Mouse (Mus musculus): ENCODE results near the gene Ubr7.

The Ubr7 gene

DNA sequence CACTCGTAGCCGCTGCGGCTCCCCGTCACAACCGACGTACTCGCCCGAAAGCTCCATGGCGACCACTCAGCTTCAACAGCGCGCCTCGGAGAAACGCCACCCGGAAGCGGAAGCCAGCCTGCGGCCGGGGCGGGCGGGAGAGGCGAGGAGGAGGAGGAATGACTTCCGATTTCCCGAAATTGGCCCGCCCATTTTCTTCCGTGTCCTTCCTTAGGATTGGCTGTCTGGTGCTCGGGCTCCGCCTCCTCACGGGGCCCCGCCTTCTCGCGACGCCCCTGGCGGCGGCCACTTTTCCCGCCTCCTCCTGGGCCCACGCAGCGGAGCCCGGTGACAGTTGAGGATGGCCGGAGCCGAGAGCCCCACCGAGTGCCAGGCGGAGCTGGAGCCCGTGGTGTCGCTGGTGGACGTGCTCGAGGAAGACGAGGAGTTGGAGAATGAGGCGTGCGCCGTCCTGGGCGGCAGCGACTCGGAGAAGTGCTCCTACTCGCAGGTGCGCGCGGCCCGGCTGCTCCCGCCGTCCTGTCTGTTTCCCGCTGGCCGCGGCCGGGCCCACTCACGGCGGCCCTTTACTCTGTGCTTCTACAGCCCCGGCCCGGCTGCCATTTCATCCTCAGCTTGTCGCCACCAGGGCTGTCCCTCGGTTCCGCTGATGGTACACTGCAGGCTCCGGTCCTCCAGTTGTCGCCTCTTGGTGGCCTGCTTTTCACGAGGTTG is at the start of gene Ubr7, which contains the start of the genes Gm28051 and Gon7:
Gene Ubr7 (plus strand): TSS at position 279 of the 714 bp plus-strand sequence.
Gene Gm28051 (minus strand): TSS at position 77 of the 714 bp plus-strand sequence.
Gene Gon7 (minus strand): TSS at position 115 of the 714 bp plus-strand sequence.
- DNase-seq, result peak; percentile 97

DNA sequence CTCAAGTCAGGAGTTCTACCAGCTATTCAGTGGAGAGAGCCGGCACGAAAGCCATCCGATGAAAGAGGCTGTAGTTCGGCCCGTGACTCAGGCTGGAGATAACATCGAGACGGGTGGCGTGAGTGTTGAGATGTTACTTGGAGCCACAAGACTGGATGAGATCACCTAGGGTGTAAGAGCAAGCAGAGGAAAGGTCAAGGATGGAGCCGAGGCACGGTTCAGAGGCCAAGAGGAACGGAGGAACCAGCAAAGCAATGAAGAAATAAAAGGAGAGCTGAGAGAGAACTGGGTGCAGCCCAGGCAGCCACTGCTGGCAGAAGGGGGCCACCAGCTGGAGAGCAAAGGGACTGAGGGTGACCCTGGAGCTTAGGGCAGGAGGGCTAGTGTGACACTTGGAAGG is 49.5 kb upstream of the Ubr7 start:
- no peak for DNase-seq

DNA sequence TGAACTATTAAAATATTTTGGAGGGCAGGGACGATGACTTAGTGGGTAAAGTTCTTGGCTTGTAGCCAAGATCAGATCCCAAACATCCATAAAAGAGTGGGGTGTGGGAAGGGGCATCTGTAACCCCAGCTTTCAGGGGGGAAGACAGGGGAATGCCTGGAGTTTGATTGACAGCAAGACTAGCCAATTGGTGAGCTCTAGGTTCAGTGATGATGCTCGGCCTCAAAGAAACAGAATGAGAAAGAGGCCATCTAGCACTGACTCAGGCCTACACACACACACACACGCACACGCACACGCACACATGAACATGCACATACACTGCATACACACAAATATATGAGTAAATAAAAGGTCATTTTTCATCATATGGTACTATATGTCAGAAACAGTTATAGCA is 47.9 kb upstream of the Ubr7 start:
- no peak for DNase-seq

DNA sequence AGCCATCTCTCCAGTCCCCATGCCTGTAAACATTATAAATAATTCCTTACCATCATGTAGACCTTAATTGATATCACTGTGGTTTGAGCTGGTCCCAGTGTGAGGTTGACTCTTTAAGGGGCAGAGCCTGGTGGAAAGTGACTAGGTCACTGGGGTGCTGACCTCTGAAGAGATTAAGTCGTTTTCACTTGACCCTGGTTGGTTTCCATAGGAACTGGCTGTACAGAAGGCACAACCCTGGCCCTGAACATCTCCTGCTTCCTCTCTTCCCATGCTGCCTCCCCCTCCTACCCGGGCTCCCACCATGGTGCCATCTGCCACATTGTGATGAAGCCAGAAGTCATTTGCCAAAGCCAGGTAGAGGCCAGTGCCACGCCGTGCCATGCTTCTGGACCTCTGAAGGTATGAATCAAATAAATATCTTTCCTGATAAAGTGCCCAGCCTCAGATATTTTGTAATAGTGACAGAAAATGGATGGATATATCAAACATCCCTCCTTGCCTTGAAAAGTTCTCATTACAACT is 46.9 kb upstream of the Ubr7 start:
- DNase-seq, result no peak

DNA sequence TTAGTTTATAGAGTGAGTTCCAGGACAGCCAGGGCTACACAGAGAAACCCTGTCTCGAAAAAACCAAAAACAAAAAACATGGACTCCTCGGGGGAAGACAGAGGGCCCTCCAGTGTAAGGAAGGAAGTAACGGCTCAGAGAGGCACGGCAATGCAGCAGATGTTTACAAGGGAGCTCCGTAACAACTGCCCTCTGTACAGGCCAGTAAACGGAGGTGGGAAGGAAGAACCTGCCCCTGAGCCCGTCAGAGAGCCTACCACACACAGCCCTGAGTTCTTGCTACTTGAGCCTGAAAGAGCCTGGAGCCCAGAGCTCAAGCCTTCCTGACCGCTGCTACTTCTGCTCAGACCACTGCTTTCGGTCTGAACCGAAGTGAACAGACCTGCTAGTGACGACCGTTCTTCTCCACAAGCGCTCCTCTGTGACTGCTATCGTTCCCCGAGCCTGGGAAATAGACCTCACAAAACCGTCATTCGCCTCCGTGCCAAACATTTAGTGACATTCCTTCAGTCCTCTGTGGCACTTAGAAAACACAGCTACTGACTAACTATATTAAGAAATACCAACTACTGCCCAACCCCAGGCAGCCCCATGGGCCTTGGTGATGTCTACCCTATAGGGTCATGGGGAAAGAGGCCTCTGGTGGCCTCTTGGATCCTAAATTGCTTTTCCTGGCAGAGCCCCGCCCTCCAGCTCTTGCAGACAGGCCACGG is 44.5 kb upstream of the Ubr7 start:
- DNase-seq, result no peak

DNA sequence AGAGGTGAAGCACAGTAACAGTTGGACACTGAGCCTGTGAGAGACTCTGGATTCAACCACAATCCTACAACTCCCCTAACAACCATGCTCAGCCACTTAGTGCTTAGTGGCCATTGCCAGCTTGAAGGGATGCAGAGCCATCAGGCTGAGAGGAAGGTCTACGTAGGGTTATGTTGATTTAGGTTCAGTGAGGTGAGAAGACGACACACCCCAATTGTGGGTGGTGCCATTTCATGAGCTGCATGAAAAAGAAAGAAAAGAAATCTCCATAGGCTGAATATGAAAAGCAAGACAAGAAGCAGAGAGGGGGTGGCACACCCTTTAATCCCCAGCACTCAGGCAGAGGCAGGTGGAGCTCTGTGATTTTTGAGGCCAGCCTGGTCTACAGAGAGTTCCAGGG is 43.7 kb upstream of the Ubr7 start:
- DNase-seq, result no peak

DNA sequence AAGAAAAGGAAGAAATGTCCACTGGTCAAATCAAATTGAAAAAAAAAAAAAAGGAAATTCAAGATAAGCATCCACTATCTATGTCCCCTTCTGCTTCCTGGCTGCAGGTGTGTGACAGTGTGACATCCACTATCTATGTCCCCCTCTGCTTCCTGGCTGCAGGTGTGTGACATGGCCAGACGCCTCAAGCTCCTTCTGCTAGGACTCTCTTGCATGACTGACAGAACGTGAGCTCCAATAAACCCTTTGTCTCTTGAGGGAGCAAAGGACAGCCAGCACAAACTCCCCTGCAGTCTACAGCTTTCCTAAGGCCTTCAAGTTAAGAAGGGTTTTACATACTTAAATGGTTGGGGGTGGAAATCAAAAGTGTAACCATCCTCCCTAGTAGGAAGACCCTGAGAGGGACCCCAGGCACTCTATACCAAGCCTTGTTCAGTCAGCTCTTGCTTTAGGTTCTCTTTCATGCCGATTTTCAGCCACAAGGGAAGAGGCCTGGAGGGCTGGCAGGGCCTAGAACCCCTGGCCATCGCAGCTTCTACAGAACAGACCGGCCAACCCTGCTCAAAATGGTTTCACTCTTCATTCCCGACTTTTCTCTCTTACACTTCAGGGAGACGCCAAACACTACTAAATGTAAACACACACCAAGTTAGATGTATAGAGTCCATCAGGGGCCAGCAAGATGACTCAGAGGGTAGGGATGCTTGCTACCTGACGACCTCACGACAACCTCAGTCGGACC is 42.9 kb upstream of the Ubr7 start:
- DNase-seq, result no peak

DNA sequence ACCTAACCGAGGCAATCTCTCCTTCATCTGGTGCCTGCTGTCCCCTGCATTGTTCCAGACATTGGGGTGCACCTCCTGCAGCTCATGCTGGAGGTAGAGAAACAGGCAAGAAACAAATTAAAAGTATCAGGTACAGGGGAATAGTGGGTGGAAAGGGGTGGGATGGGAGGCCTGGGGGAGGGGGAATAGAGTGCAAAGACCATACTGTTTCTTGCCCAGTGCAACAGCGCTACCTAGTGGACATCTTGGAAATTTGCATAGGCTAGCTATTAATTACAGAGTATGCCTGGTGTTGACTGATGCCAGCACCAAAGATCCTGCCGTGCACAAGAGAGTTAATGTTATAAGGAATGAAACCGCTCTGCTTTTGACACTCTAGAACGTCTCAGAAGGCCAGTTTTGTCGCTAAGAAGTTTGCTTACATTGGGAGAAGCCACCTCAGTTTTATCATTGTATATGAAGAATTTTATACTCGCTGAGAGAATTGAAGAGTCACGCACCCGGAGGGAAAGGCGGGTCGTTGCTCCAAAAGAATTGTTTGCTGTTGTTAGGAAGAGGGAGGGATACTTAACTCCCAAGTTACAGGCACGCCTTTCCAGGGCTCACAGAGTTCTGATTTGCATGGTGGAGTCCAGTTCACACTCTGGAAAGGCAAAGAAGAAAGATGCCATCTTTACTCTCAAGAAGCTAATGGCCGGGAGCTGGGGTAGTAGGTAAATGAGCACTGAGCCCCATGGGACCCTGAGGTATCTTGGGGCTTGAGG is 38.0 kb upstream of the Ubr7 start:
- DNase-seq, result no peak

DNA sequence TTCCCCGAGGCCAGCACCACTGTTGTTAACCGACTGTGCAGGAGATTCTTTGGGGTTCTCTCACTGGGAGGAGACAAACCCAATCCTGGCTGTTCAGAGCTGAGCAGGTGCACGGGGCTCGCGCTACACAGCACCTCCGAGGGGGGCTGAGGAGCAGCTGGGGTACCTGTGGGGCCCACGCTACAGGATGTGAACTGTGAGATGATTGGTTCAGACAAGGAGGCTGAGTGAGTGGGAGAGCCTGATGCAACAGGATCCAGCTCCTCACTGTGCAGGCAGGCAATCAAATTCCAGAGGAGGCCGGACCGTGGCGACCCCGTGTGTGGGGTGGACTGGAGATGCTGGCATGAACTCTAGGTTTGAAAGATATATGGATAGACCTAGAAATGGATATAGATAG is 35.3 kb upstream of the Ubr7 start:
- DNase-seq, result no peak

DNA sequence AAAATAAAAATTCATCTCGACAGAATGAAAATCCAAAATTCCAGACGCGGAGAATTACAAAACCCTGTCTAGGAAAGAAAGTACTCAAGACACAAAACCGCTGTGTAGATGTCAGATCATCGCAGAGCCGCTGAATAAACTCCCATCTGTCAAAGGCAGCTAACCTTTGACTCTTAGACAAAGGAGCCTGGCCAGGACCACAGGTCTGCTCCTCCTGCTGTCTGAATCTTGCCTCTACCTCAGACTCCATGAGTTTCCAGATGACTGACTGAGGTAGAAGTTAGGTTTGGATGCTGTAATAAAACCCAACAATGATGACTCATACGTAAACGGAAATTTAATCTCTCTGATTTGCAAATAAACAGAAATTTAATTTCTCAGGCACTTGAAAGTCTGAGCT is 34.8 kb upstream of the Ubr7 start:
- DNase-seq, result no peak

DNA sequence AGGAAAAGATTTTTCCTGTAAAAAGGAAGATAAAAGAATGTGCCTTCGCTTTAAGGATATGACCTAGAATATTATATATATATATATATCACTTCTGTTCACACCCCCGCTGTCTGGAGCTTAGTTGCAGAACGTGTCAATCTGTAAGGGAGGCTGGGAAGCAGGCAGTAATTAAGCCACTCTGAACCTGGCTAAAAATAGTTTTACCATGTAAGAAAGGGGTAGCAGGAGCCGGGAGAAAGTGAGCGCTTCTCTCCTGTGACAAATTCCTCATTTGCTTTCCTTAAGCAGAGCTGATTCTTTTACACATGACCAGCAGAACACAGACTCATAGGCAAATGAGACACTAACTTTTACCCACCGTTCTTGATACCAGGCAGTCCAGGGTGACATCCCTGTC is 33.9 kb upstream of the Ubr7 start:
- DNase-seq, result no peak

DNA sequence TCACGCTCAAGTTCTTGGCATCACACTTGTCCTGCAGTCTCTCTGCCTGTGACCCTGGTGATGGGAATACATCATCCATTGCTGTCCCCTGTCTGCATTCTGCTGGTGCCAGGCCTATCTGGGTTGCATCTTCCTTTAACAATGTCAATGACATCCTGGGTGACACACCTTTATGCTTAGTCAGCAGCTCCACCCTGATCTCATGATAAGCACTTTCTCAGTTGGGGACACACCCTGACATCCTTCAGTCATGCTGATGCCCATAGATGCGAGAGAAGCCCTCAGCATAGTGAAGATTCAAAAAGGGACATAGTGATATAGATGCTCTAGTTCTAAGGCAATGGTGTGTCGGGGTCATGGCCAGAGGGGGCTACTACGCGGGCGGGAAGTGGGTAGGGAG is 32.6 kb upstream of the Ubr7 start:
- DNase-seq, result no peak

DNA sequence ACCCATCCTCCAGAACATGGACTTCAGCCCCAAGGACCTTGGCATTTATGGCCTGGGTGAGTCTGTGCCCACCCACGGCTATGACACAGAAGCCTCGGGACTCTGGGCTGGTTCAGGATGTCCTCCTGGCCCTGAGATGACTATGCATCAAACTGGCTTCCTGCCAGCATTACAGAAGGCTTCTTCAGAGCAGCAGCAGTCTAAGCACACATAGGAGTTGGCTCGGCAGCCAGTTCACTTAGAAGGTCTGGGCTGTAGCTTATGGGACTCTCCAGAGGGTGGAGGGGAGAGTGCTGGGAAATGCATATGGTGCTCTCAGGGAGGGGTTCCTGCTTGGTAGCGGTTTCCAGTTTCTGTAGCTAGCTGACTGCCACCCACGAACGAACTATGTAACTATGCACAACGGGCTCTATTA is 32.0 kb upstream of the Ubr7 start:
- no peak for DNase-seq

DNA sequence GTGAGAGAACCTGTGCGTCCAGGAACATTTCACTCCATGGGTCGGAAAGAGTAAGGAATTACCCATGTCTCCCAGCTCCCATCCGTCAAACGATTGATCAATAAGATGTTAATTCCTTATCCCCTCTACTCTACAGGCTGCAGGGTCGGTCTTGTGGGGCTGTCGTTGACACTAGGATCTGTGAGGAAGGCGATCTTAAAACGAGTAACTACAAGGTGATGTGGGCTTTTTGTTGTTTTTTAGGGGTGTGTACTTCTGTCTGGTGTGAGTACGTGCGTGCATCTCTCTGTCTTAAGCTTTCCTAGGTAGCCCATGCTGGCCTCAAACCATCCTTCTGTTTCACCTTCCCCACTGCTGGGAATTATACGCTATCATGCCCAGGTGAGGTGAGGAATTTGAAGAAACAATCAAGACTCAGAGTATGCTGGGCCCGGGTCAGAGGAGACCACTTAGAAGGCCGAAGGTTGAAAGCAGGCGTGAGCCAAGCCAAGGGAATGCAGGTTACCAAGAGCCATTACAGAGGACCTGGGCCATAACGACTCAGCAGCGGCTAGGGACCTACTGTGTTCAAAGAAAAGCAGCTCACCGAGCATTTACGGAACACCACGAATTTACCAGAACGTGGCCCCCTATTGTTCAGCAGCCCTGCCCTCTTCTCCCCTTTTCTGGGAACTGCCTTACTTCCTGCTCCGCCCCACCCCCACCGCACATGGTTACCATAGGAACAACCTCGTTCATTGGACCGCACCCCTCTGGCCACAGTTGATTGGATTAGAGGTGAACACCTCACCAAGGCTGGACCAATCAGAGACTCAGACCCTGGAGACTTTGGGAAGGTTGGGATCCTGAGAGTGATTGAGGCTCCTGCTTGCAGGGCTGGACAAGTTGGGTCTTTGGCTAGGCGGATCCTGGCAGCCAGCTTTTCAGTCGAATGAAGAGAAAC is 27.6 kb upstream of the Ubr7 start:
- DNase-seq, result peak; percentile 87

DNA sequence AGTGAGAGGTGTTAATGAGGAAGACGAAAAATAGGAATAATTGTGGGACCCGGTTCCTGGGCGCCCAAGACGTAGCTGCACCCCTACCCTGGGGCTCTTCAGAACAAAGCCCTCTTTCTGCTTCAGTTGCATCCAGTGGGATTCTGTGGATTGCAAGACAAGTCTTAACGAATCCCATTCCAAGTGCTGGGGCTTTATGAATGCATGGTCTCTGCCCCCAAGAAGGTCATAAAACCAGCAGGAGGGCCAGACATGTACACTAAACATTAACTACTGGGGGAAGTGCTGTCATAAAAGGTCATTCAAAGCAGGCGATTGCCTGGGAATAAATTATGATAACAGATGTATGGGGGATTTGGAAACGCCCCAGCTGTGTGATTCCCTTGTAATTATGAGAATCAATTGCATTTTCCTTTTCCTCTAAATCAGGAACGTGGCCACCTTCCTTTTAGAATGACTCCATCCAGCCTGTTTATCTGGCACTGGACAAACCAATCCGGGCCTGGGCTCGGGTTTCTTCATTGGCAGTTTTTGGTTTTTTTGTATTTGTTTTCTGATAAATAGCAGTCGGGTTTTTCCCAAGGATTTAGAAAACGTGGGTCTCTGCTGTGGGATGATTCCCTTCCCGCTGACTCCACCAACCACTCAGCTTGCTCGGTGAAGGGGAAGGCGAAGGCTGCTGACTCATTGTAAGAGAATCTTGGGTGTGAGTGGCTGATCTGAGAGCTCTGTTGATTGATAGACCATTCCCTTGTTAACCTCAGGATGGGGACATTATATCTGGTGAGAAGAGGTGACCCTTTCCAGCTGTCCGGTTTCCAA is 26.8 kb upstream of the Ubr7 start:
- DNase-seq, result no peak

DNA sequence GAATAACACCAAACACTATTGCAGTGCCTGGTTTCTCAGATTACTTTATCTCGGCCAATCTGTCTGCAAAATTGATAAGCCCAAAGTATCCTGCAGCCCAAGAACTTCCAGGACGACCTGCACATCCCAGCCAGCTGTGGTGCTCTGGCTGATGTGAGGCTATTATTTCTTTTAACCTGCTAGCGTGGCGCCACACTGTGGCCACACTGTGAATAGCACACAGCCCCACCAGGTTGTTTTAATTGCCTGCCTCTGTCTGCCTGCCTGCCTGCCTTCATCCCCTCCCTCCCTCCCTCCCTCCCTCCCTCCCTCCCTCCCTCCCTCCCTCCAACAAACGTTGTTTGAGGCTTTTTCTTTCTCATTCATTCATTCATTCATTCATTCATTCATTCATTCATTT is 24.4 kb upstream of the Ubr7 start:
- DNase-seq, result peak; percentile 76

DNA sequence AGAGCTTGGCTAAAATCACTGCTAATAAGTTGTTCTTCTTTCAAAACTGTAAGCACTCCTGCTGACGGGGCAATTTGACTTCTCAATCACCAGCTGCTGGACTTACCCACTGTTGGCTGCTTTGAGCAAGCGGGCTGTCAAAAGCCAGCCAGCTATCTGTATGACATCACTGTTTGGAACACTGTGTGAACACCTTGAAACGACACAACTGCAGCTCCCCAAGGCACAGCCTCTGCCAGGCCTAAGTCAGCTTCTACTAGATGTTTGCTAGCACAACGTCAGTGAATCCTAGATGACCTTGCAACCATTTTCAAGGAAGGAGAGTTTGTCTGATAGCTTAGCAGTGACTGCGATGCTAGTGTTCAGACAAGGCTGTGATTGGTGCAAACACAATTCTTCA is 18.7 kb upstream of the Ubr7 start:
- DNase-seq, result no peak

DNA sequence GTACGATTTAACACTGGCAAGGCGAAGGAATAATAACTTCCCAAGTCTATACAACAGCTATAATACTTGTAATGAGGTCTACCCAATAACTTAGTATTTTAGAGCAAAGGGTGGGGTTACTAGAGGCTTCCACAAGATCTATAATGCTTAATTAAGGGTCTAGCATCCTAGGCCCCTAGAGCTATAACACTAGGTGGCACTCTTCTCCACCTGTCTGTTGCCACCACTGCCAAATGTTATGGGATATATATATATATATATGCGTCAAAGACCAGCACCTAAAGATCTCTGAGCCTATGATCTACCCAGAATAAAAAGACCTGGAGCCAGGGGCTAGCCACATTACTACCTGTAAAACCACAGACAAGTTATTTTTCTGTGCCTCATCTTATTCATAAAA is 17.5 kb upstream of the Ubr7 start:
- DNase-seq, result no peak

DNA sequence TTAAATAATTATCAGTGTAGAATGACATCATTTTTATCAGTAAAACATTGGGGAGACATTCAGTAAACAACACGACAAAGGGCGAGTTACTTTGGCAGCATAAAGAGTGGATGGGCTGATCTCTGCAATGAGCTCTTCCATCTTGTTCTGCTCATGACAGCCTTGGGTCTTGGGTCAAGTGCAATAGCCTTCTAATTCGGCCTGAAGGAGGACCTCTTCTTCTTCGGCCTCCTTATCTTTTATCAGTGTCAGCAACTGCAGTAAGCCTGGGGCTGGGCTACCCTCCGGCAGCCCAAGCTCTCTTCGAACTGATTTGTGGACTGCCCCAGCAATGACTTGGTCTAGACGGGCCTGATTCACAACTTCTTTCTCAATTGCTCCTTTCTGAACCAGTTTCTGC is 15.7 kb upstream of the Ubr7 start:
- DNase-seq, result no peak

DNA sequence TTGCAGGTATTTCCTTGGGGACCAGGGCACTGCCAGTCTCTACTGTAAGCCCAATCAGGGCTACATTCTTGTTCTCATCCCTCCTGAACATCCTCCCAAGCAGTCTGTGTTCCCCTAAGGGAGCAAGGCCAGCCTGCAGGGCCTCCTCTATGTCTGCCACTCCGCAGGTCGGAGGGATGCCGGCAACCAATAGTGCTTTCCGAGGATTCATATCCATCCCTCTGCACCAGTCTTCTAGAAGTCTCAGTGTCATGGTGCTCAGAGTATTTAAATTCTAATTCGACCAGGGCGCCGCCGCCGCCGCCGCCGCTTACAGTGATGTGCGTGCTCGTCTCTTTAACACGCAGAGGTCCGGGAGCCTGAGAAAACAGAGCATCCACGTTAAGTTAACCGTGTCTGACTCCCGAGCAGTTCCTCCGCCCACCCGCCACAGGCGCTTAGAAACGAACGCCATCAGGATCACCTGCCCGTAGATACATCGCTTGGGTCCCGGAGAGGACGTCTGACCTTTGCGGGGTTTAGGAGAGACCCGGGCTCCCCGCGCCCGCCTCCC is 14.7 kb upstream of the Ubr7 start:
- DNase-seq, result no peak
